Mouse (Mus musculus) midbrain, postnatal 0 days (tissue): ENCODE data around the gene Olfr747. TPM values are rescaled to one million over a fixed set of nuclear protein-coding genes. Genes with fewer than 3 reads are reported as not detected.

Source experiments
- ATAC-seq: fragments of 200-750 bp; cut with Nextera tagmentation; 2 replicates; pipeline ENCODE4 v1.8.0; 2017; ENCODE audit warnings: moderate number of reproducible peaks, mild to moderate bottlenecking, moderate TSS enrichment, moderate library complexity; ENCODE audit not compliant: low FRiP score
- DNase-seq: peaks from one replicate; pipeline ENCODE4 v3.0.0-alpha.2; 2015; ENCODE audit warnings: low spot score
- H3K27ac ChIP-seq: fragments of 300-500 bp; sonication (generic); 2 replicates; pipeline ENCODE4 v1.5.1; 2014; ENCODE audit warnings: low read depth, mild to moderate bottlenecking, low read length, mixed read lengths
- H3K27me3 ChIP-seq: fragments of 300-500 bp; sonication (generic); 2 replicates; pipeline ENCODE4 v1.6.1; 2014; ENCODE audit warnings: low read length, control low read depth, mixed read lengths; ENCODE audit not compliant: insufficient read depth
- H3K36me3 ChIP-seq: fragments of 300-500 bp; sonication (generic); 2 replicates; pipeline ENCODE4 v1.6.1; 2014; ENCODE audit warnings: low read length, control low read depth, mixed read lengths; ENCODE audit not compliant: insufficient read depth
- H3K4me1 ChIP-seq: fragments of 300-500 bp; sonication (generic); 2 replicates; pipeline ENCODE4 v1.6.1; 2014; ENCODE audit warnings: mild to moderate bottlenecking, control low read depth, antibody characterized with exemption, low read length, mixed read lengths; ENCODE audit not compliant: insufficient read depth
- H3K4me2 ChIP-seq: fragments of 300-500 bp; sonication (generic); 2 replicates; pipeline ENCODE4 v1.6.1; 2014; ENCODE audit warnings: low read depth, mild to moderate bottlenecking, low read length, mixed read lengths; ENCODE audit not compliant: poor library complexity, severe bottlenecking
- H3K4me3 ChIP-seq: fragments of 300-500 bp; sonication (generic); 2 replicates; pipeline ENCODE4 v1.5.1; 2014; ENCODE audit warnings: low read depth, mild to moderate bottlenecking, low read length, moderate library complexity
- H3K9ac ChIP-seq: fragments of 300-500 bp; sonication (generic); replicated peaks from 2 replicates; pipeline ENCODE4 v1.6.1; 2014; ENCODE audit warnings: mild to moderate bottlenecking, low read length, moderate library complexity, mixed read lengths; ENCODE audit not compliant: poor library complexity, severe bottlenecking
- H3K9me3 ChIP-seq: fragments of 300-500 bp; sonication (generic); 2 replicates; pipeline ENCODE4 v1.6.1; 2016; ENCODE audit warnings: low read length, control low read depth
- CTCF ChIP-seq: IDR thresholded peaks from 2 replicates; pipeline ENCODE4 v1.5.1; 2016; ENCODE audit warnings: antibody characterized with exemption, mild to moderate bottlenecking
- WGBS: fragments of 180-500 bp; shearing (Covaris S2); extraction: QIAGEN DNeasy Blood & Tissue Kit; methylation state at CpG from one replicate; pipeline ENCODE4 v1.1.7; 2014; 5-methylcytosine and 5-hydroxymethylcytosine counted together
- polyA plus RNA-seq: library from polyadenylated mRNA; unstranded; fragments of >200 nt; fragmentation: Nextera tagmentation; extraction: Ambion mirVana; gene quantifications from 2 replicates; pipeline ENCODE4 v1.2.1, GENCODE M21; 2015
- total RNA-seq: library from RNA; depleted of rRNA; stranded (reverse); fragments of >200 nt; gene quantifications from 2 replicates; pipeline ENCODE4 v1.2.3, GENCODE M21; 2014; rRNA removed

The Olfr747 gene
- total and polyA plus RNA-seq, 2 experiments from 2014 or later: not detected

DNA sequence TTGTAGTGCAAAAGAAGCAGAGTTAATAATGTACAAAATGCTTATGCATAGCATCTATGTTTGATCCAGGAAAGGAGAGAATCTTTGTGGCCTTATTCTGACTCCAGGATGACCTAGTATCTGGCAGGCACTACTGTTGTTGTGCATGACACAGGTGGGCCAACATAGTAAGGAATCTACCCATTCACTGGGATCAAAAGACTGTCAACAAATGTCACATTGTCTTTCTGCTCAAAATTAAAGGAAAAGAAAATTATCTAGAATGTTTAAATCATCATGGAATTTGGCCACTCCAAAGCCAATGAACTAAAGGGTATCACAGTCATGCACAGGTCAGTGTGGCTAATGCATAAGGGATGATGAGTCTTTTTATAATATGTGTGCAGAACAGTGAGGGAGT, 46.2 kb downstream of the Olfr747 start, which contains the start of gene Olfr746:
Olfr746 (plus strand) TSS at position 301 of the 400 bp plus-strand sequence.
- no peaks in the 10 kb centered on the region for H3K4me1 ChIP-seq
- no peaks in the 10 kb centered on the region for H3K27me3 ChIP-seq
- no peaks in the 10 kb centered on the region for H3K36me3 ChIP-seq
- H3K9ac ChIP-seq: no peak within 1 kb of the TSS
- no peaks in the 10 kb centered on the region for H3K9me3 ChIP-seq
- no peak within 1 kb of the TSS for H3K4me2 ChIP-seq
- no peak within 1 kb of the TSS for H3K4me3 ChIP-seq
- DNase-seq: no peak
- no peak for TF ChIP-seq CTCF
- ATAC-seq: no peak
- H3K27ac ChIP-seq: no peak within 1 kb of the TSS

- H3K36me3 ChIP-seq: no peaks in the 10 kb centered on the region
- ATAC-seq: no peak
- no peak within 1 kb of the TSS for H3K4me2 ChIP-seq
- no peaks in the 10 kb centered on the region for H3K9me3 ChIP-seq
- no peak within 1 kb of the TSS for H3K4me3 ChIP-seq
- H3K27me3 ChIP-seq: no peaks in the 10 kb centered on the region
- no peak for DNase-seq
- 87% methylated on average over 2 of the region's 2 CpGs for WGBS
- no peak within 1 kb of the TSS for H3K9ac ChIP-seq
- H3K4me1 ChIP-seq: no peaks in the 10 kb centered on the region
- H3K27ac ChIP-seq: no peak within 1 kb of the TSS
- no peak for TF ChIP-seq CTCF
These were observed 53.9 kb downstream of the Olfr747 start, which contains the start of gene Olfr745 for GRCm38 (mm10) chr14:50639088-50639487. Gene Olfr745 (plus strand): TSS chr14:50639388.

Other genes starting within 250 kb of the Olfr747 start
- gene Olfr740, start 247.7 kb downstream of the Olfr747 start, total RNA-seq: not detected in 2 replicates
- gene Olfr740, start 247.7 kb downstream of the Olfr747 start, polyA plus RNA-seq: not detected in 2 replicates
- gene Olfr741, start 220.5 kb downstream of the Olfr747 start, total RNA-seq: not detected in 2 replicates
- not detected in 2 replicates for gene Olfr741, start 220.5 kb downstream of the Olfr747 start, polyA plus RNA-seq
- not detected in 2 replicates for gene Olfr742, start 189.6 kb downstream of the Olfr747 start, total RNA-seq
- not detected in 2 replicates for gene Olfr742, start 189.6 kb downstream of the Olfr747 start, polyA plus RNA-seq
- gene Olfr743, start 171.4 kb downstream of the Olfr747 start, total RNA-seq: not detected in 2 replicates
- gene Olfr743, start 171.4 kb downstream of the Olfr747 start, polyA plus RNA-seq: not detected in 2 replicates
- gene Olfr744, start 78.3 kb downstream of the Olfr747 start, total RNA-seq: not detected in 2 replicates
- not detected in 2 replicates for gene Olfr744, start 78.3 kb downstream of the Olfr747 start, polyA plus RNA-seq
- gene Olfr745, start 53.8 kb downstream of the Olfr747 start, total RNA-seq: not detected in 2 replicates
- gene Olfr745, start 53.8 kb downstream of the Olfr747 start, polyA plus RNA-seq: not detected in 2 replicates
- not detected in 2 replicates for gene Olfr746, start 46.1 kb downstream of the Olfr747 start, total RNA-seq
- not detected in 2 replicates for gene Olfr746, start 46.1 kb downstream of the Olfr747 start, polyA plus RNA-seq
- gene Olfr748, start 14.2 kb upstream of the Olfr747 start, total RNA-seq: not detected in 2 replicates
- gene Olfr748, start 14.2 kb upstream of the Olfr747 start, polyA plus RNA-seq: not detected in 2 replicates
- not detected in 2 replicates for gene Olfr749, start 51.9 kb upstream of the Olfr747 start, total RNA-seq
- gene Olfr749, start 51.9 kb upstream of the Olfr747 start, polyA plus RNA-seq: not detected in 2 replicates
- gene Ttc5, start 92.3 kb upstream of the Olfr747 start, total RNA-seq: 83.9 and 109 TPM in 2 replicates
- 93.1 and 97.8 TPM in 2 replicates for gene Ttc5, start 92.3 kb upstream of the Olfr747 start, polyA plus RNA-seq
- not detected in 2 replicates for gene Ccnb1ip1, start 114.5 kb upstream of the Olfr747 start, total RNA-seq
- not detected in 2 replicates for gene Ccnb1ip1, start 114.5 kb upstream of the Olfr747 start, polyA plus RNA-seq
- 16.3 and 23.5 TPM in 2 replicates for gene Parp2, start 114.6 kb upstream of the Olfr747 start, total RNA-seq
- gene Parp2, start 114.6 kb upstream of the Olfr747 start, polyA plus RNA-seq: 30.7 and 32.7 TPM in 2 replicates
- 4.9 and 7.2 TPM in 2 replicates for gene Tep1, start 177.4 kb upstream of the Olfr747 start, total RNA-seq
- gene Tep1, start 177.4 kb upstream of the Olfr747 start, polyA plus RNA-seq: 1.9 and 2.2 TPM in 2 replicates
- 3.8 and 5.0 TPM in 2 replicates for gene Klhl33, start 204.3 kb upstream of the Olfr747 start, total RNA-seq
- gene Klhl33, start 204.3 kb upstream of the Olfr747 start, polyA plus RNA-seq: 2.4 and 2.9 TPM in 2 replicates
- gene Osgep, start 231.7 kb upstream of the Olfr747 start, total RNA-seq: 43.7 and 83.3 TPM in 2 replicates
- gene Osgep, start 231.7 kb upstream of the Olfr747 start, polyA plus RNA-seq: 64.9 and 70.4 TPM in 2 replicates
- 79.9 and 84.1 TPM in 2 replicates for gene Apex1, start 231.8 kb upstream of the Olfr747 start, total RNA-seq
- 150 and 162 TPM in 2 replicates for gene Apex1, start 231.8 kb upstream of the Olfr747 start, polyA plus RNA-seq
- 65.4 and 105 TPM in 2 replicates for gene Pip4p1, start 237.7 kb upstream of the Olfr747 start, total RNA-seq
- gene Pip4p1, start 237.7 kb upstream of the Olfr747 start, polyA plus RNA-seq: 98.4 and 99.4 TPM in 2 replicates
- 18.8 and 35.9 TPM in 2 replicates for gene Pnp, start 237.9 kb upstream of the Olfr747 start, total RNA-seq
- gene Pnp, start 237.9 kb upstream of the Olfr747 start, polyA plus RNA-seq: 12.5 and 14.4 TPM in 2 replicates